Mouse (Mus musculus): ENCODE measurements around the gene Lgr4. TPM values are rescaled to one million over a fixed set of nuclear protein-coding genes. Genes with fewer than 3 reads are reported as not detected.

Lgr4 gene
- total and polyA plus RNA-seq, 3 experiments: 4.3 to 4.5 TPM; not detected in 1

GRCm38 (mm10) chr2:109913241-109913640, 4.2 kb upstream of the Lgr4 start:
- Histone ChIP-seq H3K9ac (ENCODE audit: control insufficient read depth, low read depth, low read length, poor library complexity, severe bottlenecking) (no peak overlapping the region), H3K4me1 (ENCODE audit: control insufficient read depth in 1 of 2, insufficient read depth in 2 of 2, low read length in 2 of 2) (no peaks in the 10 kb centered on the region), H3K4me3 (ENCODE audit: control insufficient read depth in 1 of 2, insufficient read depth in 1 of 2, low read depth in 2 of 2, low read length in 2 of 2) (no peak overlapping the region), H3K36me3 (ENCODE audit: control insufficient read depth in 1 of 2, insufficient read depth in 2 of 2, low read length in 2 of 2) (no peaks in the 10 kb centered on the region), H3K9me3 (replicated peaks; ENCODE audit: insufficient read depth, low read length) (no peaks in the 10 kb centered on the region), H3K79me2 (ENCODE audit: control insufficient read depth, insufficient read depth, low read length, poor library complexity) (peaks cover 6% of the 10 kb centered on the region; the same call in 1 of the 2 replicates), H3K27me3 (ENCODE audit: control insufficient read depth in 1 of 2, insufficient read depth in 2 of 2, low read length in 2 of 2) (no peaks in the 10 kb centered on the region), H3K27ac (ENCODE audit: control insufficient read depth, low read depth, low read length) (no peak overlapping the region)
- no peak for DNase-seq (ENCODE audit: low read depth, low spot score)
- TF ChIP-seq POLR2AphosphoS5 (IDR thresholded peaks at IDR 0.05; ENCODE audit: borderline replicate concordance, low read depth, low read length): no peak
- no peak for TF ChIP-seq MAX (IDR thresholded peaks at IDR 0.05; ENCODE audit: low read length)
- TF ChIP-seq SMC3 (IDR thresholded peaks at IDR 0.05; ENCODE audit: low read depth, low read length): no peak
- no peak for TF ChIP-seq RCOR1 (IDR thresholded peaks at IDR 0.05; ENCODE audit: low read depth, low read length)
- no peak for TF ChIP-seq NRF1 (IDR thresholded peaks at IDR 0.05; ENCODE audit: insufficient read depth, low read depth, low read length, poor library complexity, severe bottlenecking)
- no peak for TF ChIP-seq CHD2 (IDR thresholded peaks at IDR 0.05; ENCODE audit: low read length)

- H3K27me3 ChIP-seq (ENCODE audit: control insufficient read depth in 1 of 2, insufficient read depth in 2 of 2, low read length in 2 of 2): no peaks in the 10 kb centered on the region
- no peak overlapping the region for H3K27ac ChIP-seq (ENCODE audit: control insufficient read depth, low read depth, low read length)
- DNase-seq (ENCODE audit: low read depth, low spot score): no peak
Measured at GRCm38 (mm10) chr2:109914601-109915000, 2.8 kb upstream of the Lgr4 start.

More at GRCm38 (mm10) chr2:109914601-109915000, 2.8 kb upstream of the Lgr4 start:
- Histone ChIP-seq H3K4me3 (ENCODE audit: control insufficient read depth in 1 of 2, insufficient read depth in 1 of 2, low read depth in 2 of 2, low read length in 2 of 2) (no peak overlapping the region), H3K79me2 (ENCODE audit: control insufficient read depth, insufficient read depth, low read length, poor library complexity) (peaks cover 6% of the 10 kb centered on the region; the same call in 1 of the 2 replicates), H3K9me3 (replicated peaks; ENCODE audit: insufficient read depth, low read length) (no peaks in the 10 kb centered on the region), H3K4me1 (ENCODE audit: control insufficient read depth in 1 of 2, insufficient read depth in 2 of 2, low read length in 2 of 2) (peaks cover 5 to 9% of the 10 kb centered on the region in 2 experiments; a peak in 3 of 4 replicates), H3K36me3 (ENCODE audit: control insufficient read depth in 1 of 2, insufficient read depth in 2 of 2, low read length in 2 of 2) (peaks cover 0 to 7% of the 10 kb centered on the region in 2 experiments; a peak in 2 of 4 replicates), H3K9ac (ENCODE audit: control insufficient read depth, low read depth, low read length, poor library complexity, severe bottlenecking) (no peak overlapping the region)
- no peak for TF ChIP-seq POLR2A (IDR thresholded peaks at IDR 0.05; ENCODE audit: control insufficient read depth in 1 of 2, insufficient read depth in 1 of 2, low read depth in 1 of 2, low read length in 2 of 2, poor library complexity in 1 of 2)
- TF ChIP-seq TCF12 (IDR thresholded peaks at IDR 0.05; ENCODE audit: low read depth, low read length): no peak
- TF ChIP-seq MAX (IDR thresholded peaks at IDR 0.05; ENCODE audit: low read length): no peak
- no peak for TF ChIP-seq RCOR1 (IDR thresholded peaks at IDR 0.05; ENCODE audit: low read depth, low read length)
- no peak for TF ChIP-seq MEF2A (IDR thresholded peaks at IDR 0.05; ENCODE audit: extremely low read depth, insufficient replicate concordance, low read depth, low read length, poor library complexity, severe bottlenecking)
- no peak for TF ChIP-seq MAZ (IDR thresholded peaks at IDR 0.05; ENCODE audit: low read depth, low read length)
- TF ChIP-seq MYC (IDR thresholded peaks at IDR 0.05; ENCODE audit: low read depth, low read length): no peak
- no peak for TF ChIP-seq JUND (IDR thresholded peaks at IDR 0.05; ENCODE audit: low read depth, low read length)
- TF ChIP-seq NELFE (IDR thresholded peaks at IDR 0.05; ENCODE audit: low read depth, low read length): no peak
- no peak for TF ChIP-seq ELF1 (IDR thresholded peaks at IDR 0.05; ENCODE audit: low read depth, low read length)
- no peak for TF ChIP-seq NRF1 (IDR thresholded peaks at IDR 0.05; ENCODE audit: insufficient read depth, low read depth, low read length, poor library complexity, severe bottlenecking)
- TF ChIP-seq ZMIZ1 (IDR thresholded peaks at IDR 0.05; ENCODE audit: low read depth, low read length): no peak
- TF ChIP-seq POLR2AphosphoS2 (IDR thresholded peaks at IDR 0.05; ENCODE audit: low read length): no peak
- no peak for TF ChIP-seq MAFK (IDR thresholded peaks at IDR 0.05; ENCODE audit: borderline replicate concordance, low read depth, low read length)
- no peak for TF ChIP-seq EP300 (IDR thresholded peaks at IDR 0.05; ENCODE audit: low read depth in 1 of 2, low read length in 2 of 2)
- TF ChIP-seq TBP (IDR thresholded peaks at IDR 0.05; ENCODE audit: low read depth, low read length): no peak
- no peak for TF ChIP-seq MYB (IDR thresholded peaks at IDR 0.05; ENCODE audit: low read depth, low read length)
- TF ChIP-seq ZNF384 (IDR thresholded peaks at IDR 0.05; ENCODE audit: low read depth, low read length): no peak
- TF ChIP-seq BHLHE40 (IDR thresholded peaks at IDR 0.05; ENCODE audit: borderline replicate concordance, low read depth, low read length): no peak

Data from MEL (cell line).